Mouse (Mus musculus) lung, postnatal 4 days (tissue): ENCODE results near the gene 5730409E04Rik.

Experiments
- DNase-seq, 2 experiments: peaks; one replicate each; pipeline ENCODE4 v3.0.0; 2021

The 5730409E04Rik gene

DNA sequence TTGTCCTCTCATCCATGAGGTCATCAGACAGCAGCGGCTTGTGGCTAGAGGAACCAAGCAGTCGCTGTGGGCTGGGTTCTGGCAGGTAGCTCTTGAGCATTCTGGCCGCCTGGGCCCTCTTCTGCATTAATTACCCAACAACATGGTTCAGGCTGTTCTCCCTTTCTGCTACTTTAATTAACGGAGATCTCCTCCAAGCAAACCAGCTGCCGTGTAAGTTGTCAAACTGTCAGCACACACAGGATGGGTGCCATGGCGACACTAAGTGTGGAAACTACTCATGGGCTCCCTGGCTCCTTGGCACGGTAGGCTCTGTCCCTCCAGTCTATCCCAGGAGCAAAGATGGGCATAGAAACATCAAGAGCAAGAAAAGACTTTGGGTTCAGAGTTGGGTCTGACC lies 29.7 kb downstream of the 5730409E04Rik start:
- DNase-seq = no peak

DNA sequence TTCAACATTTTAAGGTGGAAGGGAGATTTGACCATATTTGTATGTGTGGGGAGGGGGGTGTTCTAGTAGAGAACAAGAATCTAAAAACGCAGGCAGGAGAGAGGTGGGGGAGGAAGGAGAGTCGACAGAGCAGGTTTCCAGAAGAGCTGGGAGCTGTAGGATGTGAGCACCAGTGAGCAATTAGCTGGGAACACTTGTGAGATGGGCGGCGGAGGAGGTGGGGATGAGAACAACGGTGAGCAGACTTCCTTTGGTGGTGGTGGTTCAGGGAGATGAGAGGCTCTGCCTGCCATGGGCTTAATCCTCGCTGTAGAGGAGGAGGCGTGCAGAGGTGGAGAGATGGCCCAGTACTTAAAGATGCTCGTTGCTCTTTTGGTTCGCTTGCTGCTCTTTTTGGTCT lies 32.3 kb downstream of the 5730409E04Rik start:
- no peak for DNase-seq

DNA sequence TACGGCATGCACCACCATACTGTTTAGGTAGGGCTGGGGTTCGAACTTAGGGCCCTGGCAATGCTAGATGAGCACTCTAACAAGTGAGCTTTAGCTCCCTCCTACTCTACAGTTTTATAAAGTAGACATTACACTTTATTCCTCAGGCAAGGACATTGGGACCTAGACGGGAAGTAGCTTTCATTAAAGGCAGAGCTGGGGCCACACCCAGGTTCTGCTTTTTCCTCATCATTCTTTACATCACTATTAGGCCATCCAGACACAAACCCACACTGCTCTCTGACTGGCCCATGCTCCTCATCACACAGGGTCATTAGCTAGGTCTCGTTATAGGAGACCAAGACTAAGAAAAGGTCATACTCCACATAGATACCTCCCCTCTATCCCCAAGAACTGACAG lies 34.2 kb downstream of the 5730409E04Rik start:
- DNase-seq = no peak

DNA sequence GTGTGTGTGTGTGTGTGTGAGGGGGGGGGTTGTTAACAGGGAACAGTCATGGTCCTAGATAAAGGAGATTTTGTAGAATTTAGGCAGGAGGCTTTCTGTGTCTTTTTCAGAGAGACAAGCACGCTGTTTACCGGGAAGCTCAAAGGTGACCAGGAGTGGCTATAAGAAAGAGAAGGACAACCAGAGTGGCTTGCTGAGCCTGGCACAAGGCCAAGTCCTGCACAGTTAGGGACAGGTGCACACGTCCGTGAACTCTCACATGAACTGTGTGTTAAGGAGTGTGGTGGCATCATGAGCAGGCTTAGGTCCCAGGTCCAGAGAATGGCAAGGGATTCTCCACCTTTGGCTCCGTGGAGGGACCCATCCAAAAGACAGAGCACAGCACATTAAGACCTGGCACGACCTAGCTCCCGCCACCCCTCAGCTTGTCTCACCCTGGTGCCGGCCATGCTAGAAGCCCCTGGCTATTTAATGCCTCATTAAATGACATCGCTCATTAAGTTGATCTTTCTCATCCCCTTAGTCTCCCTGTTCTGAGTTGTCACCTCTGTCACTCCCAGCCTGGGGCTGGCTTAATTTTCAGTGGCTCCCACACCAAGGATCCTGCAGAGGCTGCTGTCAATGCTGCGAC lies 34.8 kb downstream of the 5730409E04Rik start:
- no peak for DNase-seq

DNA sequence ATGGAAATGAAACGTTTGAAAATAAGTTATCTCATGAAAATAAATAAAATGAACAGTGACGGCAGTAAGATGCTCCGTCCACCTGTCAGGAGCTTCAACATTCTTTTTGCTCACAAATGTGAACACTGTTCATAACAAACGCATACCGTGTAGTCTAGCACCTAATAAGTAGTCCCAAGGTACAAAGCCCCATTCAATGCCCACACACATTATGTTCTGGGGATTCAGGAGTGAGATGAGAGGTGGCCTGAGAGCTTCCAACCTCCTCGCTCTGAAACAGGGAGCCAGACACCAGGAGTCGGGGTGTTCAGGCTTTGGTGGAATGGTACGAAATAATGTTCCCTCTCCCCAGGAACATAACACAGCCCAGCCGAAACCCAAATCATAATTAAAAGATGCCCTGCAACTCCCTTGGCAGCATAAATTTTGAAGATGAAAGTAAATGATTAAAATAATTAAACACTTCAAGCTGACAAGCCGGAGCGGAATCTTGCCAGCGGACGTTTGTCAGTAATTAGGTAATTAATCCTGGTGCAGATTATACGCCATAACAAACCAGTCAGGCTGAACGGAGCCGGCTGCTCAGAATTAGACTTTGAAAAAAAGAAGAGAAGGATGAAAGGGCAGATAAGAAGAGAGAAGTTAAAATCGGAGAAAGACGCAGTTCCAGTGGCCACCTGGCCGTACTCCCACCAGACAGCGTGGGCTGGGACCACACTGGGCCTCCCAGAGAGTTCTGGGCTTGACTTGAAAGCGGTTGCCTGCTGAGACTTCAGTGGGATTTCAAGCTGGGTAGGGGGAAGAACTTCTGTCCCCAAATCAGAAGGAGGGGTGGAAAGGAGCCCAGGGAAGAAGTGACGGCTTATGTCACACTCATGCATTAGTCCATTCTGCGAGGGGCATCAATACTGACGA lies 38.6 kb downstream of the 5730409E04Rik start:
- no peak for DNase-seq

DNA sequence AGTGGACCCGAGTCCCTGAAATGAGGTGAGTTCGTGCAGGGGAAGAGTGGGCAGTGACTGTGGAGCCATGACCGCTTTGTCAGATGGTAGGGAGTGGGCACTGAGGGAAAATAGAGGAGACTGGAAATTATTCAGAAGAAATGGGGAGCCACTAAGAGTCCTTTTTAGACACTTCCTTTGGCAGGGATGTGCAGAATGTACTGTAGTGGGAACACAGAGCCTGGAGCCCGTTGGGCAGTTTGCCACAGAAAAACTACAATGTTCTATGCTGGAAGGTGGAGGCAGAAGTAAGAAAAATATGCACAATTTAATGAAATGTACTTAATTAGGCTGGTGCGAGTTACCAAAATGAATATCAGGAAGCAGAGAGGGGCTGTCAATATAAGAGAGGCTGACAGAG lies 43.5 kb downstream of the 5730409E04Rik start:
- no peak for DNase-seq

DNA sequence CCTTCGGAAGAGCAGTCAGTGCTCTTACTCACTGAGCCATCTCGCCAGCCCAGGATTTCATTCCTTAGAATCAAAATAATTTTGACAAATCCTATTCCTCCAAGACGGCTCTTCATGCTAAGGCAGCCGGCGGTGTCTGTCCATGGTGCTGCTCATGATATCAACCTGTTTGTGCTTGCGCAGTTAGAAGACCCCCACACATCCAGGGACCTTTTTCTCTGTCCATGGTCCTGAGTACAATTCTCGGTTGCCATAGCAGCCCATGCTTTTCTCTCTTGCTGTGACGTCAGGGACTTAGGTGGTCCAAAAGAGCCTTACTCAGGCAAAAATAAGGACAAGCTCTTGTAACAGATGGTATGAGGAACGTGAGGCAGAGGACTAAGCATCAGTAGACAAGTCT lies 45.7 kb downstream of the 5730409E04Rik start:
- DNase-seq = peak; percentile 27

DNA sequence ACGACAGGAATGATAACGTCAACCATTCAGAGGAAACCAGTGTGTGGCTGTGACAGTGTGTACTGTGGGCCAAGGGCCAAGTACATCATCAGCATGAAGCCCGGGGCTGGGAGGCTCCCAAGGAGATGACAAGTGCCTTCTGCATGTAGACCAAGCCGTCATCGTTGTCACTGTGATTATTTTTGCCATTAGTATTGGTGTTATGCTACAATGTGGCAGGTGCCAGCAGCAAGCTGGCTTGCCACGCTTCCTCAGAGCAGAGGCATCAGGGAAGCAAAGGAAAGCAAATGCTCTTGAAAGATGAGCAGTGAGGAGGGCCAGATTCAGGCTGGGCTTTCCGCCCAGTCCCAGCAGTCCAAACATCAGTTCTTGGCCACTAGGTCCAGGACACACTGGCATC lies 51.6 kb downstream of the 5730409E04Rik start:
- DNase-seq = peak in 1 of 2 experiments; percentile 26
